Mouse (Mus musculus) ES-E14 (cell line): ENCODE results near the gene Nos1. TPM values are rescaled to one million over a fixed set of nuclear protein-coding genes. Genes with fewer than 3 reads are reported as not detected.
A peak's percentile ranks its signal among the peaks of the same experiment; 100 is the strongest.

Experiments
- DNase-seq: peaks from one replicate; pipeline ENCODE4 v3.0.0-alpha.2; 2013; ENCODE audit warnings: low read depth, low spot score
- H3K27ac ChIP-seq: 2 replicates; pipeline ENCODE4 v1.5.1; 2012; ENCODE audit warnings: low read depth, mild to moderate bottlenecking, low read length, moderate library complexity, mixed read lengths; ENCODE audit not compliant: poor library complexity, insufficient read depth, severe bottlenecking
- H3K36me3 ChIP-seq: 2 replicates; pipeline ENCODE4 v1.6.1; 2012; ENCODE audit warnings: mild to moderate bottlenecking, low read length, moderate library complexity, mixed read lengths; ENCODE audit not compliant: control insufficient read depth, poor library complexity, insufficient read depth, severe bottlenecking
- H3K4me1 ChIP-seq, 2 experiments: fragments of 150-350 bp in 1 of 2; sonication (generic) in 1 of 2; 2 replicates each; pipeline ENCODE4 v1.6.1; 2012; ENCODE audit warnings: low read length in 2 of 2, mild to moderate bottlenecking in 1 of 2, mixed read lengths in 1 of 2; ENCODE audit not compliant: control insufficient read depth in 2 of 2, insufficient read depth in 2 of 2, poor library complexity in 1 of 2
- H3K4me3 ChIP-seq, 2 experiments: fragments of 150-350 bp in 1 of 2; sonication (generic) in 1 of 2; 2 replicates each; pipeline ENCODE4 v1.5.1; 2012; ENCODE audit warnings: low read length in 2 of 2, low read depth in 1 of 2, mild to moderate bottlenecking in 1 of 2, mixed read lengths in 1 of 2; ENCODE audit not compliant: insufficient read depth in 1 of 2, poor library complexity in 1 of 2, severe bottlenecking in 1 of 2
- H3K9ac ChIP-seq: 2 replicates; pipeline ENCODE4 v1.6.1; 2012; ENCODE audit warnings: low read depth, mild to moderate bottlenecking, low read length, mixed read lengths; ENCODE audit not compliant: poor library complexity, insufficient read depth, severe bottlenecking
- H3K9me3 ChIP-seq: fragments of 150-350 bp; sonication (generic); 2 replicates; pipeline ENCODE4 v1.6.1; 2012; ENCODE audit warnings: low read depth, mild to moderate bottlenecking, low read length; ENCODE audit not compliant: control insufficient read depth, insufficient read depth
- CHD2 ChIP-seq: IDR thresholded peaks from 2 replicates; pipeline ENCODE4 v1.6.1; 2014; ENCODE audit warnings: mild to moderate bottlenecking, low read depth, low read length, inconsistent platforms
- HCFC1 ChIP-seq: IDR thresholded peaks from 2 replicates; pipeline ENCODE4 v1.6.1; 2012; ENCODE audit warnings: low read length, inconsistent platforms, borderline replicate concordance; ENCODE audit not compliant: insufficient read depth
- MAFK ChIP-seq: IDR thresholded peaks from 2 replicates; pipeline ENCODE4 v1.6.1; 2014; ENCODE audit warnings: mild to moderate bottlenecking, low read depth, low read length, inconsistent platforms; ENCODE audit not compliant: insufficient read depth
- ZC3H11A ChIP-seq: IDR thresholded peaks from 2 replicates; pipeline ENCODE4 v1.6.1; 2012; ENCODE audit warnings: low read depth, mild to moderate bottlenecking, inconsistent platforms, low read length, borderline replicate concordance
- ZNF384 ChIP-seq: IDR thresholded peaks from 2 replicates; pipeline ENCODE4 v1.6.1; 2012; ENCODE audit warnings: low read depth, low read length, inconsistent platforms
- in situ Hi-C, 2 experiments: fragments of 600-800 bp; cut with MboI; formaldehyde crosslinking; loops; one replicate each; pipeline ENCODE4 v1.15.1; 2025; ENCODE audit warnings: low sequenced_read_pairs in 2 of 2, inconsistent platforms in 1 of 2; ENCODE audit not compliant: unreplicated experiment in 2 of 2
- total RNA-seq: library from RNA; depleted of rRNA; stranded (reverse); fragments of 300-350 nt; gene quantifications from 2 replicates; pipeline ENCODE4 v1.2.3, GENCODE M21; 2012

The Nos1 gene
- total RNA-seq, 1 experiment, result 3.4 TPM

GRCm38 (mm10) chr5:117757696-117758482 is 22.9 kb upstream of the Nos1 start:
- Histone ChIP-seq H3K36me3 (no peaks in the 10 kb centered on the region), H3K9me3 (no peaks in the 10 kb centered on the region), H3K27ac (no peak overlapping the region), H3K9ac (no peak overlapping the region), H3K4me1 (peaks cover 0 to 3% of the 10 kb centered on the region in 2 experiments; a peak in 1 of 4 replicates), H3K4me3 (no peak overlapping the region)
- TF ChIP-seq ZNF384 (no peak), ZC3H11A (no peak), HCFC1 (no peak)
- no peak for DNase-seq
- in situ Hi-C loops, result no loop called here

GRCm38 (mm10) chr5:117761181-117761832 is 19.5 kb upstream of the Nos1 start:
- Histone ChIP-seq H3K27ac (no peak overlapping the region), H3K9ac (no peak overlapping the region), H3K4me3 (no peak overlapping the region), H3K4me1 (no peaks in the 10 kb centered on the region), H3K36me3 (no peaks in the 10 kb centered on the region), H3K9me3 (no peaks in the 10 kb centered on the region)
- no peak for TF ChIP-seq ZNF384
- no peak for TF ChIP-seq CHD2
- no peak for TF ChIP-seq MAFK
- no peak for TF ChIP-seq HCFC1
- no peak for TF ChIP-seq ZC3H11A
- DNase-seq, result peak; percentile 45
- in situ Hi-C loops, result no loop called here

GRCm38 (mm10) chr5:117764496-117764895 is 16.3 kb upstream of the Nos1 start:
- H3K4me3 ChIP-seq, result no peak overlapping the region
- no peak overlapping the region for H3K9ac ChIP-seq
- no peak for DNase-seq
- in situ Hi-C loops, result no loop called here
- no peaks in the 10 kb centered on the region for H3K36me3 ChIP-seq
- H3K9me3 ChIP-seq, result no peaks in the 10 kb centered on the region
- H3K27ac ChIP-seq, result no peak overlapping the region
- H3K4me1 ChIP-seq, result no peaks in the 10 kb centered on the region
- no peak for TF ChIP-seq CHD2
- TF ChIP-seq ZC3H11A, result no peak
- TF ChIP-seq HCFC1, result no peak
- TF ChIP-seq MAFK, result no peak
- TF ChIP-seq ZNF384, result no peak

DNA sequence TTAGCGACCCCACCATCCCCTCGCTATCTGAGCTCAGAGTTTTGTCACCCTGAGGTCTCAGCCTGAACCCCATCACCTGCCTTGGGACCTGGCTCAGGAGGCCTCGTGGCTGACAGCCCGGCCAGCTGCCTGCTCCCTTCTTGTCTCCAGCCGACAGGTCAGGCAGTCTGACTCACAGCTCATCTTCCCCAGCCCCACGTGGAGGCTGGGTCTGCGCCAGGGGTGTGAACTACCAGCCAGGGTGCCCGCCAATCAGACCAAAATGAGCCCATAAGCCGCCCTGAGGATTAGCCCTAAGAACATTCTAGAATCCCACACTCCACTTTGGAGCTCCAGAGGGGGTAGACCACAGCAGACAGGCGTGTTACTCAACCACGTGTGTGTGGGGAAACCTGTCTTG is 1.7 kb upstream of the Nos1 start:
- DNase-seq, result no peak
- in situ Hi-C loops, result no loop called here
- H3K4me1 ChIP-seq, result no peaks in the 10 kb centered on the region
- TF ChIP-seq ZC3H11A (no peak), MAFK (no peak), HCFC1 (no peak), ZNF384 (no peak), CHD2 (no peak)
- no peak overlapping the region for H3K9ac ChIP-seq
- no peak overlapping the region for H3K27ac ChIP-seq
- H3K9me3 ChIP-seq, result no peaks in the 10 kb centered on the region
- no peaks in the 10 kb centered on the region for H3K36me3 ChIP-seq
- no peak overlapping the region for H3K4me3 ChIP-seq
